Mouse (Mus musculus) liver, adult 10 weeks (tissue): ENCODE results near the gene 1700028P14Rik. TPM values are rescaled to one million over a fixed set of nuclear protein-coding genes. Genes with fewer than 3 reads are reported as not detected.

ENCODE experiments used
- polyA plus RNA-seq: library from polyadenylated mRNA; stranded (reverse); fragments of 350-450 nt; fragmentation: Illumina TruSeq; extraction: RNeasy Lipid Tissue Mini Kit (QIAGEN cat#74804); gene quantifications from one replicate; pipeline ENCODE4 v1.2.3, GENCODE M21; 2014; ENCODE audit warnings: low read depth, low replicate concordance

1700028P14Rik gene
- not detected for polyA plus RNA-seq

DNA sequence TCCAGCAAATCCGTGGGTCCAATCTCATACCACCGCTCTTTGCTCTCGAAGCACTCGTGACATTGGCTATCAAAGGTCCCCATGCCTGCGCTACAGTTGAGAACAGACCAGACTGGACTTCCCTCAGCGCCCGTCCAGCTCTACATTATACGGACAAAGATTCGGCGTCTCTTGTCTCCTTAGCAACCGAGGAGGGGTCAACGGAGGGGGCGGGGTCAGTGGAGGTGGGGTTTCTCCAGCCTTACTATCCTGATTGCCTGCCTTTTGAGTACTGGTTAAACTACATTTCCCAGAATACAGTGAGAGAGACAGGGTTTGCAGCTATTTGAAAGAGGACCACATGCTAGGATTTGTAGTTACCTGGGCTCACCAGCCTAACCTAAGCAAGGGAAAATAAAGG lies at the start of gene 1700028P14Rik:
TSS of gene 1700028P14Rik (minus strand) at position 169 of the 400 bp plus-strand sequence.

DNA sequence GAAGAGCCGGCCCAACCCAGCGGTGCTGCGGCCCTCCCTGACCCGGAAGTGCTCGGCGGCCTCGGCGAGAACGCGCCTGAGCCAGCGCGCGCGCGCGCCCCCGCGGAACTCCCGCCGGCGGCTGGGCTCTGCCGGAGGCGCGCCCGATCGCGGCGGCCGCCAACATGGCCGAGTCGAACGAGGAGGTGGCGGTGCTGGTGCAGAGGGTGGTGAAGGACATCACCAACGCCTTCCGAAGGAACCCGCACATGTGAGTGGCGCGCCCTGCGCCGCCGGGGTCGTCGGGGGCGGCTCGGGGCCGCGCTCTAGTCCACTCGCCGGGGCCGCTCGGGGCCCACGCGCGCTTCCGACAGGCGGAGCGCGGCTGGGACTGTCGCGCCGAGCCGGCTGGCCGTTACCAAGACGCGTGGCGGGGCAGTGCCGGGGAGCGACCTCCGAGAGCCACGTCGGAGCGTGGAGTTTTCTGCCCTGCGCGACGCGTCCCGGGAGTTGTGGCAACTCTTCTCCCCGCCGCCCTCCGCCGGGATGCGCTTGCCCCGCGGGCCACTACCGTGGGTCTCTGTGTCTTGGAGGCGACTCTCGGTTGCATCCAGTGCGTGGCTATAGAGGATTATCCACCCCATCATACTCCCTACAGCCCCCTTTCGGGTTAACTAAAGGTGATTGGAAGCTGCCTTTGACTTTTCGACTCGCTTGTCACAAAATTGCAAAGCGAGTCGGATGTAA lies 34.8 kb upstream of the 1700028P14Rik start, which contains the start of gene Ptar1:
TSS of gene Ptar1 (plus strand) at position 134 of the 726 bp plus-strand sequence.

Other genes starting within 250 kb of the 1700028P14Rik start
- gene Mamdc2, start 204.4 kb downstream of the 1700028P14Rik start, polyA plus RNA-seq: 2.4 TPM
- gene Ptar1, start 34.6 kb upstream of the 1700028P14Rik start, polyA plus RNA-seq: 6.9 TPM
- gene Apba1, start 106.1 kb upstream of the 1700028P14Rik start, polyA plus RNA-seq: 0.05 TPM